ENCODE assay signal across 9 mouse cellular contexts in the genomic region with DNA sequence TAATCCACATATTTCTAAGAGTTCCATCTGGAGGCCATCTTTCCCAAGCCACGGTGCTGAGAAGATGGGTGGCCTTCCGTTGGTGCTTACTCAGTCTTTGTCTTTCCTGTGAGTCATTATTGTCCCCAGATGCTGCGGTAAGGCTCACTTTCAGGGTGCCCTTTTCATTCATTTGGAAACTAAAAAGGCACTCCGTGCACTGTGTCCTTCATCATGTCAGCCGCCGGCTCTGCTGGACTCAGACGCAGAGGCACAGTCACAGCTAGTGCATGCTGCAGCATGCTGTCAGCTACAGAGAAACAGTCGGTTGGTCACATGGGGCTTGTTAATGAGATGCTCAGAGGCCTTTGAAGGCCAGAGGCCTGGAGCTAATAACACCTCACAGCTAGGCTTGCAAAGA. TPM values are rescaled to one million over a fixed set of nuclear protein-coding genes. Genes with fewer than 3 reads are reported as not detected.
DNase-seq lines count a peak whose midpoint lies in the region; ATAC-seq lines count a peak whose summit lies in the region.
"Had no signal": no experiment of that assay in that cellular context is flagged by ENCODE, and none has a peak within 500 bp of the region (broad histone marks: within the 10 kb centered on the region; RNA-seq: fewer than 3 reads in every experiment).

No protein-coding gene starts in this region.

- H3K9ac ChIP-seq in midbrain, embryonic 12.5 days (replicated peaks): no peak overlapping the region
- no peak overlapping the region for H3K9ac ChIP-seq in heart, embryonic 11.5 days (ENCODE audit: low read depth, low read length)
- no peak overlapping the region for H3K9ac ChIP-seq in heart, embryonic 12.5 days

- peaks cover 7% of the 10 kb centered on the region for H3K4me1 ChIP-seq in hindbrain, embryonic 10.5 days (replicated peaks)
- 0 out of 2 replicates have a peak, but pooled peaks cover 12% of the 10 kb centered on the region for H3K4me1 ChIP-seq in midbrain, embryonic 12.5 days
- H3K4me1 ChIP-seq in heart, embryonic 11.5 days (ENCODE audit: control insufficient read depth, insufficient read depth, low read length): no peaks in the 10 kb centered on the region
- H3K4me1 ChIP-seq in heart, embryonic 12.5 days (replicated peaks): 0 out of 2 replicates have a peak, but pooled peaks cover 4% of the 10 kb centered on the region

- ATAC-seq in midbrain, embryonic 12.5 days (ENCODE audit: low FRiP score, low read depth): peak; percentile 94
- ATAC-seq in heart, embryonic 11.5 days (replicated peaks; ENCODE audit: insufficient number of reproducible peaks, low FRiP score, low TSS enrichment): no peak
- ATAC-seq in heart, embryonic 12.5 days (ENCODE audit: insufficient number of reproducible peaks, low FRiP score): no peak

- H3K27ac ChIP-seq in hindbrain, embryonic 10.5 days: peak overlapping the region; percentile 62
- H3K27ac ChIP-seq in midbrain, embryonic 12.5 days (replicated peaks): peak overlapping the region; percentile 68
- H3K27ac ChIP-seq in heart, embryonic 11.5 days (ENCODE audit: low read depth, low read length): no peak overlapping the region
- H3K27ac ChIP-seq in heart, embryonic 12.5 days (ENCODE audit: poor library complexity, severe bottlenecking): no peak overlapping the region

- DNase-seq in 416B (ENCODE audit: low read depth): peak; percentile 78
- peak; percentile 73 for DNase-seq in embryo, embryonic 11 days
- DNase-seq in hindbrain, embryonic 10.5 days (ENCODE audit: low spot score): peak; percentile 48
- no peak for DNase-seq in urinary bladder, postnatal 4 days (ENCODE audit: low spot score in 2 of 2)
- no peak for DNase-seq in thymus, adult 18-20 months
- DNase-seq: cerebellum, adult 8-10 months had no signal

- H3K36me3 ChIP-seq in hindbrain, embryonic 10.5 days: no peaks in the 10 kb centered on the region
- no peaks in the 10 kb centered on the region for H3K36me3 ChIP-seq in midbrain, embryonic 12.5 days
- H3K36me3 ChIP-seq in heart, embryonic 11.5 days (ENCODE audit: control insufficient read depth, insufficient read depth, low read length): no peaks in the 10 kb centered on the region
- H3K36me3 ChIP-seq in heart, embryonic 12.5 days: no peaks in the 10 kb centered on the region

- H3K27me3 ChIP-seq in hindbrain, embryonic 10.5 days (ENCODE audit: insufficient read depth, poor library complexity, severe bottlenecking): no peaks in the 10 kb centered on the region
- H3K27me3 ChIP-seq in midbrain, embryonic 12.5 days: no peaks in the 10 kb centered on the region
- H3K27me3 ChIP-seq in heart, embryonic 11.5 days (ENCODE audit: control insufficient read depth, insufficient read depth, low read length): no peaks in the 10 kb centered on the region
- no peaks in the 10 kb centered on the region for H3K27me3 ChIP-seq in heart, embryonic 12.5 days (replicated peaks)

- H3K4me2 ChIP-seq in midbrain, embryonic 12.5 days (replicated peaks): peak overlapping the region; percentile 18
- H3K4me2 ChIP-seq in heart, embryonic 11.5 days: no peak overlapping the region
- H3K4me2 ChIP-seq in heart, embryonic 12.5 days: no peak overlapping the region

- H3K4me3 ChIP-seq in hindbrain, embryonic 10.5 days: 0 out of 2 replicates have a peak overlapping the region, but pooled peaks have one; percentile 14
- H3K4me3 ChIP-seq in midbrain, embryonic 12.5 days: no peak overlapping the region
- H3K4me3 ChIP-seq in heart, embryonic 11.5 days (ENCODE audit: low read depth, low read length): no peak overlapping the region
- H3K4me3 ChIP-seq in heart, embryonic 12.5 days: no peak overlapping the region

- 26% methylated on average over 8 of the region's 8 CpGs for WGBS in hindbrain, embryonic 10.5 days
- 10% methylated on average over 8 of the region's 8 CpGs for WGBS in midbrain, embryonic 12.5 days
- 30% methylated on average over 8 of the region's 8 CpGs for WGBS in heart, embryonic 11.5 days (ENCODE audit: insufficient replicate concordance)
- WGBS in heart, embryonic 12.5 days: 39% methylated on average over 8 of the region's 8 CpGs

- no peaks in the 10 kb centered on the region for H3K9me3 ChIP-seq in hindbrain, embryonic 10.5 days
- H3K9me3 ChIP-seq in midbrain, embryonic 12.5 days: 0 out of 2 replicates have a peak, but pooled peaks cover 4% of the 10 kb centered on the region
- no peaks in the 10 kb centered on the region for H3K9me3 ChIP-seq in heart, embryonic 11.5 days (replicated peaks; ENCODE audit: control insufficient read depth, low read length)
- peaks cover 3% of the 10 kb centered on the region; the same call in 1 of the 2 replicates for H3K9me3 ChIP-seq in heart, embryonic 12.5 days (replicated peaks)

RNA-seq across cellular contexts. Expression of gene Zc3h12c, which starts 19.7 kb away (rescaled TPM):
- polyA plus RNA-seq in hindbrain, embryonic 10.5 days (2016; fragmentation: Nextera tagmentation; extraction: Ambion mirVana): 7.2 and 7.7 TPM in 2 replicates
- polyA plus RNA-seq in midbrain, embryonic 12.5 days (2016; fragmentation: Nextera tagmentation; extraction: Ambion mirVana): 14.9 and 15.5 TPM in 2 replicates
- 3.8 and 4.3 TPM in 2 replicates for polyA plus RNA-seq in heart, embryonic 11.5 days (2014; fragmentation: Nextera tagmentation; extraction: Ambion mirVana)
- 4.0 and 4.6 TPM in 2 replicates for polyA plus RNA-seq in heart, embryonic 12.5 days (2016; fragmentation: Nextera tagmentation; extraction: Ambion mirVana)

Comparison
In these comparisons a context has a peak if more than half of its experiments do, and no peak if none do; other contexts are left out.
1. DNase-seq: peak in 416B (single experiment), embryo, embryonic 11 days (single experiment) and hindbrain, embryonic 10.5 days (single experiment); none in urinary bladder, postnatal 4 days (0 of 2) and thymus, adult 18-20 months (0 of 2).
2. H3K27ac ChIP-seq: peak in hindbrain, embryonic 10.5 days (single experiment) and midbrain, embryonic 12.5 days (single experiment); none in heart, embryonic 11.5 days (single experiment) and heart, embryonic 12.5 days (single experiment).